Mouse (Mus musculus) kidney, postnatal 0 days (tissue): ENCODE results near the gene Bcar3. TPM values are rescaled to one million over a fixed set of nuclear protein-coding genes. Genes with fewer than 3 reads are reported as not detected.

Source experiments
- ATAC-seq: fragments of 200-750 bp; cut with Nextera tagmentation; replicated peaks from 2 replicates; pipeline ENCODE4 v1.8.0; 2017; ENCODE audit warnings: low read depth, moderate number of reproducible peaks, moderate TSS enrichment, moderate library complexity; ENCODE audit not compliant: low FRiP score
- DNase-seq: peaks from one replicate; pipeline ENCODE4 v3.0.0-alpha.2; 2016; ENCODE audit warnings: low spot score
- H3K27ac ChIP-seq: fragments of 300-500 bp; sonication (generic); 2 replicates; pipeline ENCODE4 v1.5.1; 2014; ENCODE audit warnings: mild to moderate bottlenecking
- H3K27me3 ChIP-seq: fragments of 300-500 bp; sonication (generic); 2 replicates; pipeline ENCODE4 v1.6.1; 2014; ENCODE audit warnings: low read length, mixed read lengths; ENCODE audit not compliant: insufficient read depth
- H3K36me3 ChIP-seq: fragments of 300-500 bp; sonication (generic); 2 replicates; pipeline ENCODE4 v1.6.1; 2014; ENCODE audit warnings: low read length, mixed read lengths; ENCODE audit not compliant: insufficient read depth
- H3K4me1 ChIP-seq: fragments of 300-500 bp; sonication (generic); replicated peaks from 2 replicates; pipeline ENCODE4 v1.6.1; 2014; ENCODE audit warnings: antibody characterized with exemption, low read length, mixed read lengths; ENCODE audit not compliant: insufficient read depth
- H3K4me2 ChIP-seq: fragments of 300-500 bp; sonication (generic); 2 replicates; pipeline ENCODE4 v1.6.1; 2014; ENCODE audit warnings: mild to moderate bottlenecking, low read length, moderate library complexity, mixed read lengths
- H3K4me3 ChIP-seq: fragments of 300-500 bp; sonication (generic); replicated peaks from 2 replicates; pipeline ENCODE4 v1.5.1; 2014; ENCODE audit warnings: low read depth, low read length
- H3K9ac ChIP-seq: fragments of 300-500 bp; sonication (generic); 2 replicates; pipeline ENCODE4 v1.6.1; 2014; ENCODE audit warnings: low read depth, low read length
- H3K9me3 ChIP-seq: fragments of 300-500 bp; sonication (generic); replicated peaks from 2 replicates; pipeline ENCODE4 v1.6.1; 2016; ENCODE audit warnings: low read length, inconsistent platforms, mixed read lengths
- CTCF ChIP-seq: IDR thresholded peaks from 2 replicates; pipeline ENCODE4 v1.5.1; 2016; ENCODE audit warnings: antibody characterized with exemption, low read depth, mild to moderate bottlenecking, moderate library complexity
- WGBS: fragments of 180-500 bp; shearing (Covaris S2); extraction: QIAGEN DNeasy Blood & Tissue Kit; methylation state at CpG from one replicate; pipeline ENCODE4 v1.1.7; 2014; 5-methylcytosine and 5-hydroxymethylcytosine counted together
- polyA plus RNA-seq: library from polyadenylated mRNA; unstranded; fragments of >200 nt; fragmentation: Nextera tagmentation; extraction: Ambion mirVana; gene quantifications from 2 replicates; pipeline ENCODE4 v1.2.1, GENCODE M21; 2015

Gene Bcar3
- polyA plus RNA-seq, 1 experiment from 2014 or later = 18.8 TPM

GRCm38 (mm10) chr3:122313936-122314335 is 20.0 kb downstream of the Bcar3 start:
- DNase-seq = peak; percentile 28
- no peak overlapping the region for H3K9ac ChIP-seq
- no peaks in the 10 kb centered on the region for H3K36me3 ChIP-seq
- no peak overlapping the region for H3K4me2 ChIP-seq
- 66% methylated on average over 7 of the region's 7 CpGs for WGBS
- ATAC-seq = no peak; the same call in 1 of the 2 replicates
- TF ChIP-seq CTCF = no peak
- H3K4me1 ChIP-seq = 0 out of 2 replicates have a peak, but pooled peaks cover 4% of the 10 kb centered on the region
- no peak overlapping the region for H3K4me3 ChIP-seq
- H3K9me3 ChIP-seq = no peaks in the 10 kb centered on the region
- H3K27ac ChIP-seq = no peak overlapping the region
- H3K27me3 ChIP-seq = no peaks in the 10 kb centered on the region

DNA sequence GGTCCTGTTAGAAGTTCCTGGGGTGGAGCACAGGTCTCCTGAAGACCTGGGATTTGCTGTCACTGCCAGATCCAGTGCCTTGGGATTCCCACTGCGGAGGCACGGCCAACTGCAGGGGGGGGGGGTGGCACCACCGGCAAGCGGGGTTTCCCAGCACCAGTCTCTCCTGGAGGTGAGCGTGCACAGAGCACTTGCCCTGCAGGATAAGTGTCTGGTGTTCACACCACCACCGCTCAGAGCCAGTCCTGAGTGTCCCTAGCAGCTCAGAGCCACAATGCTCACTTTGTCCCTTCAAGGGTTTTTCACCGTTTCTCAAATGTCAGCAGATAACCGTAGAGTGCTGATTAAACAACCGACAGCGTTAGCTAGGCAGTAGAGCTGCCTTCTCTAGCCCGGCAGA is 22.7 kb downstream of the Bcar3 start:
- H3K9ac ChIP-seq = no peak overlapping the region
- H3K27ac ChIP-seq = no peak overlapping the region
- no peaks in the 10 kb centered on the region for H3K9me3 ChIP-seq
- TF ChIP-seq CTCF = no peak
- 23% methylated on average over 11 of the region's 11 CpGs for WGBS
- no peak overlapping the region for H3K4me3 ChIP-seq
- peak overlapping the region; percentile 23; the same call in 1 of the 2 replicates for H3K4me2 ChIP-seq
- H3K36me3 ChIP-seq = no peaks in the 10 kb centered on the region
- DNase-seq (no peak), ATAC-seq (0 out of 2 replicates have a peak, but pooled peaks have one; percentile 41)
- H3K27me3 ChIP-seq = no peaks in the 10 kb centered on the region
- 0 out of 2 replicates have a peak, but pooled peaks cover 4% of the 10 kb centered on the region for H3K4me1 ChIP-seq

DNA sequence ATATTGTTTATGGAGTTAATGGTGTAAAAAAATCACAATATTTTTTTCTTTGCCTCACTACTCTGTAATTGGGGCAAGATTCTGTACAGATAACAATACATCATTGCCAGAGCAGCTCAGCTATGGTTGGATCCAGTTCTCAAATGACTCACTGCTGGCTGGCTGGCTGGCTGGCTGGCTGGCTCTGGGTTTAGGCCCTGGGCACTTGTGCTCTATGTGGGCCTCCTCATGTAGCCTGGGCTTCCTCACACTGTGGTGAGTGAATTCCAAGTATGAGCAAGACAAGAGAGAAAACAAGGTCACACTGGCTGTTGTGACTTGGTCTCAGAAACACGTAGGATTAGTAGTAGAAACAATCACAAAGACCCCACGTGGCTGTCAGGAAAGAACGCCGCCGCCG is 23.4 kb downstream of the Bcar3 start:
- Histone ChIP-seq H3K4me2 (no peak overlapping the region), H3K27me3 (no peaks in the 10 kb centered on the region), H3K4me1 (peaks cover 6% of the 10 kb centered on the region; the same call in 1 of the 2 replicates), H3K9me3 (no peaks in the 10 kb centered on the region), H3K9ac (no peak overlapping the region), H3K4me3 (no peak overlapping the region), H3K36me3 (no peaks in the 10 kb centered on the region), H3K27ac (0 out of 2 replicates have a peak overlapping the region, but pooled peaks have one; percentile 19)
- WGBS = 84% methylated on average over 6 of the region's 6 CpGs
- DNase-seq = no peak
- no peak; the same call in 1 of the 2 replicates for ATAC-seq
- TF ChIP-seq CTCF = no peak

- Histone ChIP-seq H3K9me3 (no peaks in the 10 kb centered on the region), H3K27me3 (no peaks in the 10 kb centered on the region), H3K4me2 (no peak overlapping the region), H3K4me1 (peaks cover 5% of the 10 kb centered on the region; the same call in 1 of the 2 replicates), H3K9ac (no peak overlapping the region), H3K4me3 (no peak overlapping the region), H3K36me3 (no peaks in the 10 kb centered on the region), H3K27ac (no peak overlapping the region)
- 20% methylated on average over 9 of the region's 9 CpGs for WGBS
- TF ChIP-seq CTCF = no peak
- DNase-seq (peak; percentile 32), ATAC-seq (no peak)
These were observed 28.3 kb downstream of the Bcar3 start for GRCm38 (mm10) chr3:122322226-122322625.

DNA sequence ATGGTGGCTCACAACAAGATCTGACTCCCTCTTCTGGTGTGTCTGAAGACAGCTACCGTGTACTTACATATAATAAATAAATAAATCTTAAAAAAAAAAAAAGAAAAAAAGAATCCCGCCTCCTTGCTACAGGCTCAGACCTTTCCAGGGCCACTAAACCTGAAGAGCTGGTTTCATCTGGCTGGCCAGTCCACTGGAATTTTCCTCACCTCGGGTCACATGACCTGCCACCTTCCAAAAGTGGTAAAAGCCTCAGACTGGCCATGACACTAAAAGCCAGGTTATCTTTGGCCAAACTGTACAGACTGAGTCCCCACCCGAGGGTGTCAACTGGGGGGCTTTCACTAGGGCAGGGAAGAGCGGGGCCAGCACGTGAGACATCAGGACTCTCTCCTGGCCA is 29.9 kb downstream of the Bcar3 start:
- H3K9me3 ChIP-seq = no peaks in the 10 kb centered on the region
- TF ChIP-seq CTCF = 0 out of 2 replicates have a peak, but pooled peaks have one; percentile 2

DNA sequence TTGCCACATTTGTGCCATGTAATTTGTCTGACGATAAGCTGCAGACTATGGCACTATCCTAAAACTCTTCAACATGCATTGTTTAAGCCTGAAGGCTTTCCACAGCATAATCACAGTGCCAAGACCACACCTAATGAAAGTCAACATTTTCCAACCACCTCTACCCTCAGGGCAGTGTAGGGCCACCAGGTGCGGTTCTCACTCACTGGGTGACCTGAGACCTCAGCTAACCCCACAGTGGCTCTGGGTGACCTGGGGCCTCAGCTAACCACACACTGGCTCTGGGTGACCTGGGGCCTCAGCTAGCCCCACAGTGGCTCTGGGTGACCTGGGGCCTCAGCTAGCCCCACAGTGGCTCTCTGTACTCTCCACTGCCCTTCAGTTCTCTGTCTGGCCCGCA is 30.6 kb downstream of the Bcar3 start:
- DNase-seq (no peak), ATAC-seq (no peak)
- peaks cover 5% of the 10 kb centered on the region; the same call in 1 of the 2 replicates for H3K4me1 ChIP-seq

More for the DNA sequence above, 29.9 kb downstream of the Bcar3 start:
- 84% methylated on average over 6 of the region's 6 CpGs for WGBS
- no peak overlapping the region for H3K27ac ChIP-seq
- H3K27me3 ChIP-seq = no peaks in the 10 kb centered on the region
- no peak overlapping the region for H3K4me3 ChIP-seq
- ATAC-seq (no peak), DNase-seq (no peak)
- H3K9ac ChIP-seq = no peak overlapping the region
- no peaks in the 10 kb centered on the region for H3K36me3 ChIP-seq
- H3K4me2 ChIP-seq = no peak overlapping the region
- peaks cover 5% of the 10 kb centered on the region; the same call in 1 of the 2 replicates for H3K4me1 ChIP-seq

DNA sequence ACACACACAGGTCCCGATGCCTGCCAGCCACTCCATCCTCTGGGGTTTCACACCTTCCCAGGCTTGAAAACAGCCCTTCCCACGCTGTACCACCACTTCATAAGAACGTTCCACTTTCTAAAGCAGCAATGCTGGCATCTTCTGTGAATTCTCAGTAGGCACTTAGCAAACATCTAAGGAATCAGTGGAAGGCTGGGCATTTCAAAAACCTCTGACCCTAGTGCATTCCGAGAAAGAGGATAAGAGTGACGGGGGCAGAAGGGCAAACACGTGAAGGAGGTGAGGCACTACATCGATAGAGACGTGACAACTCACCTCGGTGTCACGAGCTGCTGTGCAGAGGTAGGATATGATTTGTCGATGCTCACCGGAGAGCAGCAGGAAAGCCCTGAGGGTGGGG is 36.5 kb downstream of the Bcar3 start:
- no peak for DNase-seq
- Histone ChIP-seq H3K9me3 (no peaks in the 10 kb centered on the region), H3K27ac (no peak overlapping the region), H3K36me3 (no peaks in the 10 kb centered on the region), H3K4me3 (no peak overlapping the region), H3K9ac (no peak overlapping the region), H3K27me3 (no peaks in the 10 kb centered on the region), H3K4me2 (no peak overlapping the region), H3K4me1 (0 out of 2 replicates have a peak, but pooled peaks cover 6% of the 10 kb centered on the region)
- no peak for TF ChIP-seq CTCF
- no peak for ATAC-seq
- 63% methylated on average over 12 of the region's 12 CpGs for WGBS

More for the DNA sequence above, 30.6 kb downstream of the Bcar3 start:
- 81% methylated on average over 3 of the region's 3 CpGs for WGBS
- Histone ChIP-seq H3K27ac (no peak overlapping the region), H3K9ac (no peak overlapping the region), H3K9me3 (no peaks in the 10 kb centered on the region), H3K36me3 (no peaks in the 10 kb centered on the region), H3K27me3 (no peaks in the 10 kb centered on the region), H3K4me2 (no peak overlapping the region), H3K4me3 (no peak overlapping the region)
- TF ChIP-seq CTCF = no peak
